Mouse (Mus musculus) testis, adult 2 months (tissue): Measurements from ENCODE around the gene Plch2. TPM values are rescaled to one million over a fixed set of nuclear protein-coding genes. Genes with fewer than 3 reads are reported as not detected.

ENCODE experiments used
- H3K27ac ChIP-seq: fragments of 200-500 bp; 2 replicates; pipeline ENCODE4 v1.5.1; 2012; ENCODE audit warnings: low read depth, low read length; ENCODE audit not compliant: control insufficient read depth, insufficient read depth
- H3K27me3 ChIP-seq: fragments of 200-500 bp; 2 replicates; pipeline ENCODE4 v1.6.1; 2012; ENCODE audit warnings: mild to moderate bottlenecking, low read length, moderate library complexity; ENCODE audit not compliant: control insufficient read depth, insufficient read depth
- H3K36me3 ChIP-seq: fragments of 200-500 bp; 2 replicates; pipeline ENCODE4 v1.6.1; 2012; ENCODE audit warnings: mild to moderate bottlenecking, low read length; ENCODE audit not compliant: control insufficient read depth, insufficient read depth
- H3K4me1 ChIP-seq: fragments of 200-500 bp; 2 replicates; pipeline ENCODE4 v1.6.1; 2012; ENCODE audit warnings: low read length; ENCODE audit not compliant: control insufficient read depth, insufficient read depth
- H3K4me3 ChIP-seq: fragments of 200-500 bp; 2 replicates; pipeline ENCODE4 v1.5.1; 2012; ENCODE audit warnings: low read depth, mild to moderate bottlenecking, low read length, moderate library complexity, mixed read lengths; ENCODE audit not compliant: control insufficient read depth
- CTCF ChIP-seq: fragments of 200-500 bp; IDR thresholded peaks from 2 replicates; pipeline ENCODE4 v1.5.1; 2012; ENCODE audit warnings: low read depth, mild to moderate bottlenecking, inconsistent platforms, low read length, moderate library complexity; ENCODE audit not compliant: control insufficient read depth, insufficient read depth, insufficient replicate concordance
- POLR2A ChIP-seq: fragments of 200-500 bp; IDR thresholded peaks from 2 replicates; pipeline ENCODE4 v1.6.1; 2012; ENCODE audit warnings: low read depth, mild to moderate bottlenecking, inconsistent platforms, low read length, moderate library complexity; ENCODE audit not compliant: control insufficient read depth
- polyA plus RNA-seq: library from polyadenylated mRNA; depleted of rRNA; stranded (reverse); fragments of >200 nt; gene quantifications from 2 replicates; pipeline ENCODE4 v1.2.3, GENCODE M21; 2012

Plch2 gene
- polyA plus RNA-seq, 1 experiment: 1.9 TPM

- H3K27ac ChIP-seq: no peak overlapping the region
- no peaks in the 10 kb centered on the region for H3K36me3 ChIP-seq
- H3K4me1 ChIP-seq: peaks cover 13% of the 10 kb centered on the region
- no peak overlapping the region for H3K4me3 ChIP-seq
- no peaks in the 10 kb centered on the region for H3K27me3 ChIP-seq
- TF ChIP-seq CTCF (no peak), POLR2A (no peak)
These were observed 16.4 kb downstream of the Plch2 start for GRCm38 (mm10) chr4:155040197-155040596.

GRCm38 (mm10) chr4:155034787-155035186 is 21.8 kb downstream of the Plch2 start:
- Histone ChIP-seq H3K36me3 (no peaks in the 10 kb centered on the region), H3K4me3 (no peak overlapping the region), H3K4me1 (no peaks in the 10 kb centered on the region), H3K27ac (no peak overlapping the region), H3K27me3 (no peaks in the 10 kb centered on the region)
- TF ChIP-seq CTCF: no peak
- no peak for TF ChIP-seq POLR2A

DNA sequence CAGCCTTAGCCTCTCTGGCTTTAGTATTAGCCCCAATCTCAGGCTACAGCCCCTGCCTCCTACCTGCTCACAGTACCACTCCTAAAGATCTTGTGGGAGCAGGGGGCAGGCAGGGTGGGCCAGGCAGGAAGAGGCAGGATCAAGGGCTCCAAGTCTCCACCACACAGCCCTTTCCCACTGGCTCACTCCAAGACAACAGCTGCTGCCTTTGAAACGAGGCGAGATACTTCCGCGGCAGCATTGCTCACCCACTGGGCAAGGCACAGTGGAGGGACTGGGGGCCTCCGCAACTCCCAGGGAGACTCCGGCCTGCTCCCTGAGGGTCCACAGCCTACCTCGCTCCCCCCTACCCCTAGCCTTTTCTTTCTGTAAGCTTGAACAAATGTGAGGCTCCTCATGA is 22.4 kb downstream of the Plch2 start:
- Histone ChIP-seq H3K27me3 (no peaks in the 10 kb centered on the region), H3K27ac (no peak overlapping the region), H3K4me3 (no peak overlapping the region), H3K36me3 (no peaks in the 10 kb centered on the region), H3K4me1 (no peaks in the 10 kb centered on the region)
- no peak for TF ChIP-seq CTCF
- no peak for TF ChIP-seq POLR2A

GRCm38 (mm10) chr4:155033115-155033514 is 23.5 kb downstream of the Plch2 start:
- Histone ChIP-seq H3K4me1 (no peaks in the 10 kb centered on the region), H3K27me3 (no peaks in the 10 kb centered on the region), H3K27ac (no peak overlapping the region), H3K36me3 (no peaks in the 10 kb centered on the region), H3K4me3 (no peak overlapping the region)
- TF ChIP-seq POLR2A (no peak), CTCF (no peak)

DNA sequence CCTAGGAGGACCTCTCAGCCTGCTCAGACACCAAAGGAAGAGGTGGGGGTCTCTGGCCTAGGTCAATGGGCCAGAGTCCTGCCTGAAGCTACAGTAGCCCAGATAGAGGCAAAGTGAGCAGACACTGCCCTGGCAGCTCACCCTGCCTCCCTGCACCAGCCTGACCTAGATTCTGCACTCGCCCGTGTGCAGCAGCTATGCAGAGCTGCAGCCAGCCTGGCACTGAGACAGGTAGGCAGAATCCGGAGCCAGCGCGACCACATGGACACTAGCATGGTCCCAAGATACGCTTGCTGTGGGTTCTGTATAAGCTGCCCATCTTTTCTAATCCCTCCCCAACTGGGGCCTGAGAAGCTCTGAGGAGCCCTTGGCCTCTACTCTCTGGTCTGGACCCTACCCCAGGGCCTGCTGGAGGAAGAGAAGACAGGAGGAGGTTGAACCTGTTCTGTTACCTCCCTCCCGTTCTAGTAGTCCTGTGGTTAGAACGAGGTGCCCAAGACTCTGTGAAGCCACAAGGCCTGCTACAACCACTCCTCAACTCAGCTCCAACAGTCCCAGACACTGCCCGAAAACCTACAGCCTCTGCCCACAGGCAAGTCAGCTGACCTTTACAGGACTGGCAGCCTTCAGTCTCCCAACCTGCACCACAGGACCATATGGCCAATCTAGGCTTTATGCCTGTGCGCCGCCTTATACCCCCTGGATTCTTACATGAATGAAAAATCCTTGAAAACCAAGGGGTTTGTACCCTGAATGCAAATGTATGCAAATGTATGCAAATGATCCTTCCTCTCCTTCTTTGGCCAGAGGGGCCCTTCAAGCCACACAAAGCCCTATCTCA is 32.2 kb downstream of the Plch2 start:
- no peak overlapping the region for H3K4me3 ChIP-seq

GRCm38 (mm10) chr4:155022228-155022855 is 34.2 kb downstream of the Plch2 start:
- Histone ChIP-seq H3K4me3 (no peak overlapping the region), H3K4me1 (no peaks in the 10 kb centered on the region)
- TF ChIP-seq POLR2A (no peak), CTCF (no peak)

More for the DNA sequence above, 32.2 kb downstream of the Plch2 start:
- TF ChIP-seq POLR2A: no peak
- no peak for TF ChIP-seq CTCF
- no peaks in the 10 kb centered on the region for H3K27me3 ChIP-seq
- no peaks in the 10 kb centered on the region for H3K36me3 ChIP-seq
- H3K4me1 ChIP-seq: no peaks in the 10 kb centered on the region
- no peak overlapping the region for H3K27ac ChIP-seq

GRCm38 (mm10) chr4:155020813-155021212 is 35.8 kb downstream of the Plch2 start:
- Histone ChIP-seq H3K4me3 (no peak overlapping the region), H3K27ac (no peak overlapping the region), H3K27me3 (no peaks in the 10 kb centered on the region), H3K4me1 (no peaks in the 10 kb centered on the region), H3K36me3 (no peaks in the 10 kb centered on the region)
- TF ChIP-seq CTCF (no peak), POLR2A (no peak)

More at GRCm38 (mm10) chr4:155022228-155022855, 34.2 kb downstream of the Plch2 start:
- no peak overlapping the region for H3K27ac ChIP-seq
- H3K27me3 ChIP-seq: no peaks in the 10 kb centered on the region
- no peaks in the 10 kb centered on the region for H3K36me3 ChIP-seq
